Mouse (Mus musculus) hematopoietic stem cell, adult 5-6 weeks (primary cell): ENCODE measurements around the gene Pttg1. TPM values are rescaled to one million over a fixed set of nuclear protein-coding genes. Genes with fewer than 3 reads are reported as not detected.

Experiments used
- ATAC-seq, 2 experiments: fragments of 125-278 bp in 1 of 2; replicated peaks in 1 of 2; 2 replicates each; pipeline ENCODE4 v1.8.0; 2016 to 2017; ENCODE audit warnings: inconsistent platforms in 2 of 2, mild to moderate bottlenecking in 2 of 2, moderate number of reproducible peaks in 2 of 2, low read depth in 1 of 2, moderate TSS enrichment in 1 of 2; ENCODE audit not compliant: low FRiP score in 2 of 2, poor library complexity in 2 of 2, severe bottlenecking in 2 of 2, insufficient read depth in 1 of 2, low TSS enrichment in 1 of 2
- total RNA-seq: library from RNA; stranded (forward); fragments of 172-1452, 232-1000 nt; gene quantifications from 2 replicates; pipeline ENCODE4 v1.2.3, GENCODE M21; 2017

Gene Pttg1
- 53.9 and 68.8 TPM in 2 replicates for total RNA-seq

DNA sequence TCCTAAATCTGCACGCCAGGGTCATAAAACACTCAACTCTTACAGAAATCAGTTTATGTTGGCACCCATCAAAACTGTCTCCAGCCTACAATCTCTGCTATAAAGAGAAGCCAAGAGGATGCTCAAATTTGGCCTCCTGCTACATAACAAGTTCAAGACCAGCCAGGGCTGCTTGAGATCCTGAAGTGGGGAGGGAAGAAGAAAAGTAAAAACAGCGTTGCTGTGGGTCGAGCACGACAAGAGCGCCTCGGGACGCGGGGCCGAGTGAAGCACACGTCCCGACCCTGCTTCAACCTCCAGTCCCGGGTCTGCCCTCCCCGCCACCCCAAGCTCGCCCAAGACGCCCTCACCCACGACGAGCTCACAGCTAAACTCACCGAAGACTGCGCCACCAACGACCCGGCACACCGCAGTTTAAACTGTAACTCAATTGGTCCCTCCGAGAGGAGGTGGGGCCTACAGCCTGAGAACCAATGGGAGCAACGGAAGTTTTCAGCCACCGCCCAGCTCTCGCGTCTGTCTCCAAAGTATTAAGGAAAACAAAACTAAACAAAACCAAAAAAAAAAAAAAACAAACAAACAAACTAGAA is at the start of gene Pttg1:
Pttg1 (minus strand) TSS at position 428 of the 590 bp plus-strand sequence.
- ATAC-seq, result peak; percentile 100

DNA sequence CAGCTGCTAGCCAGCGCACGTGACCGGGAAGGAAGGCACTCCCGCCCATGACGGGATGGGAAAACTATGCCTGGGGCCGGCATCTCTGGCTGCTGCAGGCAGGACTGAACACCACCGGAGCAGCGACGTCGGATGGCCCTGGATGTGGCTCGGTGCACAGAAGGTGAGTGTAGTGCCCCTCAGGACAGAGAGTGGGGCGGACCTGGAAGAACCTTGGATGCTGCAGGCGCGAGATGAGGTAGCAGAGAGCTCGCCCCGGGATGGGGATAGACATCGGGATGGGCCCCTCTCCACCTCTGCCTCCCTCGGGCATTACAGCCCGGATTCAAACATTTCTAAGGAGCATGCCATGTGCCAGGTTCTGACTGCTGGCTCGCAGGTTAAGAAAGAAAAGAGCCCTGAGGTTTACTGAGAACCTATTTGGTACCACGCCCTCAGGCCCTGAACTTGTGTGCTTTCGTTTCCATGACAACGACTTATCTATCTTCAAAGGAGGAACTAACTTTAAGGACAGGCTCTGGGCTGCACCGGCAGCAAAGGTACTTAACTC is 48.2 kb upstream of the Pttg1 start, which contains the start of gene C1qtnf2:
C1qtnf2 (plus strand) TSS at position 52 of the 550 bp plus-strand sequence.
- peak; percentile 78 to 91 for ATAC-seq

DNA sequence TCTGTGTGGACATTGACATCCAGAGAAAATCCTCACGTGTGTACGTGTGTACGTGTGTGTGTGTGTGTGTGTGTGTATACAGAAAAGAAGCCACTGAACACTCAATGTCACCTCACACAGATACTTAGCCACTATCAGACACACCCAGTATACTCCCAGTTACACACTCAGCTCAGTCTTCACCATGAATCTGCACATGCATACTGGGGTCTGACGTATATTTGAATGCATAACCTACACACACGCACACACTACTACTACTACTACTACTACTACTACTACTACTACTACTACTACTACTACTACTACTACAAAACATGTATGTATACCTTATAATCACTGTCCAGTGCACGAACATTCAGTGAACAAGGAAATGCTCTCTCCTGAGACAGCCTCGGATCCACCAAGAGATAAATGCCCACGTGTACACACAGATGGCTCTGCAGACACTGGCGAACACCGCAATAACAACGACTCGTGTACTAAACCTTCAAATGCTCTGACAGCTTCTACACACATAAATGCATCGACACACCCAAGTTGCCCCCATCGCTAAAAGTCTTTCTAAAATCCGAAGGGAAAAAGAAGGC is 47.7 kb upstream of the Pttg1 start:
- ATAC-seq, result no peak

DNA sequence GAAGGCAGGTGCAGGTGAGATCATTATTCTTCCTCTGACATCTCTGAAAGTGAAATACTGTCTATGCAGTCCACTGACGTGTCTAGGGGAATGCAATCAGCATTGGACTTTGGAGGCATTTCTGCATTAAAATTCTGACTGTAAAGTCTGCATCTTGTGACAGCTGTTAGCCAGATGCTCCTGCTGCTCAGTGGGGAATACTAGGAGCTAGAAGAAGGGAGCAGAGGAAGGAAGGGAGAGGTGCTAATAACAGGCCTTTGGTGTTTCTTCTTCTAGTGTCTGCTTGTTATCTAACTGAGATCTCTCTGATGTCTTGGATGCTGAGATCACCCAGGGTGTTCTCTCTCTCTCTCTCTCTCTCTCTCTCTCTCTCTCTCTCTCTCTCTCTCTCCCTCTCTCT is 47.1 kb upstream of the Pttg1 start:
- no peak for ATAC-seq

DNA sequence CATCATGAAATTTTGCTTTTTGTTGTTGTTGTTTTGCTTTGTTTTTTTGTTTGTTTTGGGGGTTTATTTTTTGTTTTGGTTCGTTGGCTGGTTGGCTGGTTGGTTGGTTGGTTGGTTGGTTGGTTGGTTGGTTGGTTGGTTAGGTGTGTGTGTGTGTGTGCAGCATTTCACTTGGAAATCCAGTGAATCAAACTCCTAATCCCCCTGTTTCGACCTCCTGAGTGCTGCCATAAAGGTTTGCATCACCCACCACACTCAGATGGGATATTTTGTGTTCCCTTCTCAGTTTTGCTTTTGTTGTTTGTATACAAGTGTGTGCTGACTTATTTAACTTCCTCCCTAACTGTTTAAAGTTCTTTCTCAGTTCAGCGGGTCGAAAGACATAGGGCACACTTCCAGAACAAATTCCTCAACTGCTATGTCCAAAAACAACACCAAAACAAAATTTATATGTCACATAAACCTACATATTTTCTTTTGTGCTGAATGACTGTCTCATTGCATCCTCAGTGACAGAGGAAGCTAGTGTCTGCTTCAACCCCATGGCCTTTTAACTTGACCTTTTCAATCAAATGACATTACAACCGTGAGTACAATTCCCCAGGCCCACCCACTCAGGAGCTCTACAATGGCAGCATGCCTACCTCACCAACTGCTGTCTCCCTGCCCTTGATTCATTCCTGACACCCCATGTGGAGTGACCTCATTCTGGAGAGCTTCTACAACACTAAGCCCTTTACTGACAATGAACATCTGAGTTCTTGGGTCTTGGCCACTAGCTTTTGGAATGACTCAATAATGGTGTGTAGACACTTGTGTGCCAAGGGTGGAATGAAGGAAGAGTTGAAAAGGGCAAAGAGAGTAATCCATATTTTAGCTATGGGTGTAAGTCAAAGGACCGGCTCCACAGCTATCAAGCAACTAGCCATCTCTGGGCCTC is 45.1 kb upstream of the Pttg1 start:
- ATAC-seq, result no peak

DNA sequence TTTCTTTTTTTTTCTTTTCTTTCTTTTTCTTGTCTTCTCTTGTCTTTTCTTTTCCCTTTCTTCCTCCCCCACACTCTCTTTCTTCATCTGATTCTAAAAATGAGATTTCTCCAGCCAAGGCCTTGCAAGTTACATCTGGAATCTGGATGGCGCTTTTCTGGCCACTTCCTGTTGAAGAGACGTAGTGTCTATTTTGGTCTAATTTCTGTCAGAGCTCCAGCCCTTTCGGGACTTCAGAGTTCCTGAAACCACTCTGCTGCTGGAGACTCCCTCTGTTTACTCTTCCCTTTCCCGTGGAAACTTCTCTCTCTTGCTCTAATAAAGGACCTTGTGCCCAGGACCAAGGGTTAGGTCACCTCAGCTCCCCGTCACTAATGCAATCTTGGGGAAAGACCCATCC is 44.1 kb upstream of the Pttg1 start:
- ATAC-seq, result no peak

DNA sequence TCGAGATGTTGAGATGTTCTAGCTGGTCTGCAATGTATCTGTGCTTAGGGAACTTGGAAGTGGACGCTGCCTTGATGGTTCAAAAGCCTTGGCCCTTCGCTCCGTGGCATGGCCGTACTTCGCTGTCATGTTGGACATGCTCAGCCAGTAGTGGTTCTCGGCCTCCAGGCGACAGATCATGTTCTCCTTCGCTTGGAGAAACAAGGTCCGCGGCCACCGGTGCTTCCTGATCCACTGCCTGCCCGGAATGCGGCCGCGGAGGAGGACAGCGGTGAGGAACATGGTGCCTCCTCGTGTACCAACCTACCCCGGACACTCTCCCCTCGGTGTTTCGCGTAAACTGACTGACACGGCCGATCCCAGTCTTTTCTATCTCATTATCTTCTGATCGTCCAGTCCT is 37.2 kb upstream of the Pttg1 start:
- ATAC-seq, result no peak

DNA sequence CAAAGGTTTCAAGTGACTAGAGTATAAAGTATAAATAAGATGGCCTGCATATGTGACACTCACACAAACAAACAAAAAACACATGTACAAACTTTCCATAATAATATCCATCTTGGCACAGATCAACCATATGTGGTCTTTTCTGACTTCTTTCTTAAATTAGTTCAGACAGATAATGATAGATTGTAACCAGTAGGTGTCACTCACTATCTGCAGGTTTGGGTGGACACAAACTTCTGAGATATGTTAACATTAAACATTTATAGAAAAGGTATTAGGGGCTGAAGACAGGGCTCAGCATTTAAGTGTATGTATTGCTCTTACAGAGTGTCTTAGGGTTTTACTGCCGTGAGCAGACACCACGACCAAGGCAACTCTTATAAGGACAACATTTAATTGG is 26.2 kb upstream of the Pttg1 start:
- ATAC-seq, result no peak

DNA sequence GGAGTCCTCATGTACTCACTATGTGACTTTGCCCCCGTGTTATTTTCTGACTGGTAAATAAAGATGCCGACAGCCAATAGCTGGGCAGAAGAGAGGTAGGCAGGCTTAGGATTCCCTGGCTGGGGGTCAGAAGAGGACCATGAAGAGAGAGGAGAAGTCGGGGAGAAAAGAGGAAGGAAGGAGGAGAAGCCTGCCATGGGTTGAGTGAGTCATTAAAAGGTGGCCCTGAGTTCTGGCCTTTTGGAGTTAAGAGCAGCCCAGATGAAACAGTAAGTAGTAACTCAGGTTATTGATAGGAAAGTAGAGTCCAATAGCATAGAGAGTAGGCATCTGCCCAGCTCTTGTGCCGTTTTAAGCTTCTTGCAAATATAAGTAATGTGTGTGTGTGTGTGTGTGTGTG is 25.3 kb upstream of the Pttg1 start:
- peak; percentile 84 to 93 for ATAC-seq

DNA sequence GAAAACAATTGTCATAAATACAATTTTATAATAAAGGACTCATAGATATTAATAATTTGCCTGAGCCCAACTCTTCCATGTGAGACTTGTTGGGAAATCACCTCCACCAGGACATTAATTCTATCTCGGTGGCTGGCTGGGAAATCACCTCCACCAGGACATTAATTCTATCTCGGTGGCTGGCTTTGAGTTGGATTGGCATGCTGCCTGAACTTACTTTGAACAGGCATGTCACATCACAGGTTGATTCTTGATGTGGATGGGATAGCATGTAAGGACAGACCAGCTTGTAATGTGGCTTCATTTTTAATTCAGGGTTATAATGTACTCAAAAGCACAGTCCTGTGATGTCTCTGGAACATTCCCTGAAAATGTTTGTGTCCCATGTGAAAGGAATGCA is 23.9 kb upstream of the Pttg1 start:
- no peak for ATAC-seq

DNA sequence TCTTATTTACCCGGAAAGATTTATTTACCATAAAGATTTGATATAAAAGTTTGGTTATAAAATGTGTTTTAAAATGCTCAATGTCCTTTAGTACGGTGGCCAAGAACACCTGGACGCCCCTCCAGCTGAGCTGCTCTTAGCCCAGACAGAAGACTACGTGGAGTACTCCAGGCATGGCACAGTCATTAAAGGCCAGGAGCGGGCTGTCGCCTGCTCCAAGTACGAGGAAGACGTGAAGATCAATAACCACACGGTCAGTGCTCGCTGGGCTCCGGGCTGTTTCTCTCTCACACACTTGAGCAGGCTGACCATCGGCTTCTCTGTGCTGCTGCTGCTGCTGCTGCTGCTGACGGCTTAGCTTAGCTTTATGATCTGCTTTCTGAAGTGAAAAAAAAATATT is 17.1 kb upstream of the Pttg1 start:
- ATAC-seq, result no peak

DNA sequence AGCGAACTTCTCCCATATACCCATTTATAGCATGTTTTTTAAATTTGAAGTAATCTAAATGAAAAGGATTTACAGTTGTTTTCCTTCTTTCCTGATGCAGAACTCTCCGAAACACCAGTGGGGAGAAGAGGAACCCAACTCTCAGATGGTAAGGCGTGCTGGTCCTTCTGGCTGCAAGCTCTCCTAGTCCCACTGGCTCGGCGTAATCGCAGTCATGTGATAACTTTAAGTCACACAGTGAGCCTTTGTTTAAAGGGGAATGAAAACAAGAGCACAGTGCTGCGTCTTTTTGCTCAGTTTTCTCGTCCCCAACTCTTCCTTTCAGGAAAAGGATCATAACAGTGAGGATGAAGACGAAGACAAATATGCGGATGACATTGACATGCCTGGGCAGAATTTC is 15.1 kb upstream of the Pttg1 start:
- ATAC-seq, result no peak

DNA sequence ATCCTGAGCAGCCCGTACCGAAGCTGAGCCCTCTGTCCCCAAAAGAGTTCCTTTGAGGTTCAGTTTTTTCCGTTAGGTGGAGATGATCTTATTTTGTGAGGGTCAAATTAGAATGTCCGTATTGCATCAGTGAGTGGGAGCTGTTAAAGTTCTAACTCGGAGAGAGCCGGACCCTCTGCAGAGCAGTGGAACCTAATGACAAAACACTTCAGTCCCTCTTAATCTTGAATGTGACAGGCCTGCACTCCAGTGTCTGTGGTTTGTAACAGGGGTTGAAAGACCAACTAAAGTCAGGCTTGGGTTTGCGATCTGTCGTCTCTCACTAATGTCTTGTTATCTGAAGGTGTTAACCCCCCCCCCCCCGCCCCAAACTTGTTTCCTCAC is 8.0 kb upstream of the Pttg1 start:
- peak in 1 of 2 experiments; percentile 30; a peak in 1 of 4 replicates for ATAC-seq

DNA sequence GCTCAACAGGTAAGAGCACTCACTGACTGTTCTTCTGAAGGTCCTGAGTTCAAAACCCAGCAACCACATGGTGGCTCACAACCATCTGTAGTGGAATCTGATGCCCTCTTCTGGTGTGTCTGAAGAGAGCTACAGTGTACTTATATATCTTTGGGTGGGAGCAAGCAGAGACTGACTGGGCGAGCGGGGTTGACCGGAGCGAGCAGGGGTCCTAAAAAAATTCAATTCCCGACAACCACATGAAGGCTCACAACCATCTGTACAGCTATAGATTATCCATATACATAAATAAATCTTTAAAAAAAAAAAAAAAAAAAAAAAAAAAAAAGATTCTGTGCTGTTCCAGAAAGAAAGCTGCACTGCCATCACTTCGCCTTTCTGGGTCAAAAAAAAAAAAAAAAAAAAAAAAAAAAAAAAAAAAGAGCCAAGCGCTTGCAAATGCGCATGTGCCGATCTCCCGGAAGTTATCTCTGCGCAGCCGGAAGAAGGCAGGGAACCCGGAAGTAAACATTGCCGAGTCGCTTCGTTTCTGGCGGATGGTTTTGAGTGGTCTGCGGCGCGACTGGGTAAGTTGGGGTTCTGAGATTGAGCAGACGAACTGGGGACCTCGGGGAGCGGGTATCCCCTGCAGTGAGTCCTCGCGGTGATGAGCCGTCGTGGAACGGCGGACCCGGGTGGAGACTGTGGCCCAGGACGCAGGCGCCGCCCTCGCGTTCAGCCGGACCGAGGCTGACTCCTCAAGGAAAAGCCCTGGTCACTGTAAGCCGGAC is 7.4 kb upstream of the Pttg1 start, which contains the start of gene Slu7:
Slu7 (plus strand) TSS at position 491 of the 770 bp plus-strand sequence.
- peak; percentile 92 to 96 for ATAC-seq

DNA sequence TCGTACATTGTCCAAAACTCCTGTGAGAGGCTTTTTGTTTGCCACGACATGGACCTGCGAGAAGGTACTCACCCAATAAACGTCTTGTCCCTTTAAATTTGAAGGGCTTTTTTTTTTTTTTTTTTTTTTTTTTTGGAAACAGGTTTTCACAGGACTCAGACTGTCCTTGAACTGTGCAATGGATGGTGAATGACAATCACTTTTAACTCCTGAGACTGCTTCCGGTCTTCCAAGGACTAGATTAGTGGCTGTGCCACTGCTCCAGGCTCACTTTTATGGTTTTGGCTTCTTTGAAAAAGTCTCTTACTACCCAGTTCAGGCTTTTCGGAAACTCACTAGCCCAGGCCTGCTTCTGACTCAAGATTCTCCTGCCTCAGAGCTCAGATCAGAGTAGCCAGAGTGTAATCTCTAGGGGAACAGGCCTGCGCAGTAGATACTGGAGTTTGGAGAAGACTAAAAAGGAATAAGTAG is 398 bp upstream of the Pttg1 start:
- ATAC-seq, result peak in 1 of 2 experiments; percentile 7; a peak in 1 of 4 replicates

DNA sequence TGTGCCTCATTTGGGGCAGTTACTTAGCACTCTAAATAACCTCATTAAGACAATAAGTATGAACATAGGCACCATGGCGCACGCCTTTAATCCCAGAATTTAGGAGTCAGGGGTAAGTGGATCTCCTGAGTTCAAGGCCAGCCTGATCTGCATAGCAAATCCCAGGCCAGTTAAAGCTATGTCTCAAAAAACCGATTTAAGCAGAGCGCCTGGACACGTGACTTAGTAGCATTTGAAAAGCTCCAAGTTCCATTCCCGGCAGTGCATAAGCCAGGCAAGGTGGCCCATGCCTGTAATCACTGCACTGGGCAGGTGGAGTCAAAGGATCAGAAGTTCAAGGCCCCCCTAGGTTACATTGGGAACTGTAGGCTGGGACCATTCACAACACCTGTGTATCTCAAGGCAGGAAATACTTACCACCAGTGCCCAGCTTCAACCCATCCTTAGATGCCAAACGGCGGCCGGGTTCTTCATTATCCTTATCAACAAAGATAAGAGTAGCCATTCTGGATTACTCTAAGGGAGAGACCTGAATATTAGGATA is 813 bp downstream of the Pttg1 start:
- no peak for ATAC-seq

DNA sequence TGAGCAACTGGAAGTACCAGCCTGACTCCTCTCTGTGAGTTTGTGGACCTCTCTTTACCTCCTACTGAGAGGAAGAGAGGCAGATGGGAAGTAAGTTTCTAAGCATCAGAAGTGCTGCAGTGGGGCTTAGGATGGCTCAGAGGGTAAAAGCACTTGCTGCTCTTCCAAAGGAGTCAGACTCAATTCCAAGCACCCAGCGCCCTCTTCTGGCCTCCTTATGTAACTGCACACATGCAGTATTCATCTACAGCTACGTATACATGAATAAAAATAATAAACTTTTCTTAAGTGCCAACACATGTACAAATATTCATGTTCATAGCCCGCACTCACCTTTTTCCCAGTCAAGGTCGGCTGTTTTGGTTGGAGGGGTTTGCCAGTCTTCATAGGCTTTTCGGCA is 1.7 kb downstream of the Pttg1 start:
- ATAC-seq, result no peak
